Mouse (Mus musculus) ovary, postnatal 14 days (tissue): ENCODE data around the gene Rcn3.
"Not testable (repeated sequence)": the region's sequence is repeated elsewhere in the genome, so short reads cannot be mapped to it uniquely, and the experiment has no call there.

Experiments
- DNase-seq: peaks from one replicate; pipeline ENCODE4 v3.0.0; 2022; ENCODE audit warnings: low spot score

The Rcn3 gene

DNA sequence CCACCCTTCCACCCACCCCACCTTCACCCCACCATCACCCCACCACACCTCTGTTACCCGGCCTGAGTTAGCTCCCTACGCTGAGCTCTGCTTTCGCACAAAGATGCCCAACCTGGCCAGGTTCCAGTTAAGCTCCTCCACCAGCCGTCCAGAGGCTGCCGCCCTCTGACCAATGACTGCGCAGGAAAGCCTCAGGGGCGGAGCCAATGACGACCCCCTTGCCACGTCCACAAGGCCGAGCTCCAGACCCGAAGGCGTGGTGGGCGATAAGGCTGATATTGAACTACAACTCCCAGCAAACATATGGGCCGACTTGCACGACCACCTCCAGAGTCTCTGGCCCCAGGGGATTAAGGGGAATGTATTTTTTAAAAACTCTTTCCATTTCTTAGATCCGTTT is at the start of gene Rcn3:
TSS of gene Rcn3 (minus strand) at position 174 of the 400 bp plus-strand sequence.
- peak; percentile 87 for DNase-seq

DNA sequence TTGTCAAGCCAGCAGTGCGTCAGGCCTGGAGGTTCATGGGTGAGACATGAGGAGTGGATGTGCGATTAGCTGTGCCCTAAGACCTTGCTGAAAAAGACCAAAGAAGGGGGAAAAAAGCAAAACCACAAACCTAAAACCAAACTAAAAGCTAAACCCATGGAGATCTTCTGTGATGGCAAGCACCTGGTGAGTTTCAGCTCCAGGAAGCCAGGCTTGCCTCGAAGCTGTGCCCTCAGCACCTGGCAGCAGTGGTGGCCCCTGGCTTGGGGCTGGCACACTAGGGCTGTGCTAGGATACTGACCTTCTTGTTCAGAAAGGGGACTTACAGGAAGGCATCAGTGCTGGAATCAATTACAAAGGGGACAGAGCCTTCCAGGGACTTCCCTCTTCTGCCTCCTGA is 49.3 kb upstream of the Rcn3 start:
- DNase-seq: no peak

DNA sequence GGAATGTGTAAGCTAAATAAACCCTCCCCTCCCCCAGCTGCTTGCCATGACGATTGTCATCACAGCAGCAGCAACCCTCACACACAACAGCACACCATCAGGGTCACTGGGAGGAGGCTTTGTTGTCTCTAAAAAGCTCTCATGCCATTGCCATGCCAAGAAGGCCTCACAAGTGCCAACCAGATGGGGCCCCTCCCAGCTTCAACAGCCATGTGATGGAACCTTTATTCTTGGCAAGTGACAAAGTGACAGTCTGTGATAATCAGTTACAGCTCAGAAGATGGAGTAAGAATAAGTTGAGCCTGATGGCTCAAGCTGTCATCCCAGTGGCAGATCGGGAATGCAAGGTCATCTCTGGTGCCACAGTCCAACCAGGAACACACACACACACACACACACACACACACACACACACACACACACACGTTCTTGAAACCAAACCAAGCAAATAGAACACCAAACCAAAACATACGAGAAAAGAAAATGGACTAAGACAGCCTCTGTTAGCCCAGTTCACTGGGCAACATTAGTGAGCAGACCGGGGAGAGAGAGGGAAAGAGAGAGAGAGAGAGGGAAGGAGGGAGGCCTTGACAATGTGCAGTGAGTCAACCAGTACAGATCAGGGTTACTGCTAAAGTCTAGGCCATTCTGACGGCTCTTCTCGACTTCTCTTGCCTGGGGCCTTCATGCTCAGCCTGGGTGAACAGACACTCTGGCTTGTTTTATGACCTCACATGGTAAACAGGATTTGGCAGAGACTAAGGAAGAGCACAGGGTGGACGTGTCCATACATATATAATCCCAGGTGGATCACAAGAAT is 48.1 kb upstream of the Rcn3 start:
- no peak for DNase-seq

DNA sequence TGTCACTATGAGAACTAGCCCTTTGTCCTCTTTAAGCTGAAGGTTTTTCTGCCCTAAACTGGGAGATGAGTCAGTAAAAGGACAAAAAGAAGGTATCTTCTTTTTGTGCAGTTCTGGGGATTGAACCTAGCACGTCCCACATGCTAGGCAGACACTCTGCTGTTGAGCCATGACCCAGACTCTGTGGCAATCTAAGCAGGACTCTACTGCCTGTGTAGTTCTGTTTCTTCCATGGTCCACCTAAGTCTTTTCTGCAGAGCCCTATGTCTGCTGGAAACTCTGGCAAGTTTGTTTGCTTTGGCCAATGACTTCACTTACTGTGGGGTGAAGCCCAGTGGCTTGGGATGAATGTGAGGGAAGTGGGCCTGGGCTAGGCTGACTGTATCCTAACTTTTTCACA is 46.4 kb upstream of the Rcn3 start:
- no peak for DNase-seq

DNA sequence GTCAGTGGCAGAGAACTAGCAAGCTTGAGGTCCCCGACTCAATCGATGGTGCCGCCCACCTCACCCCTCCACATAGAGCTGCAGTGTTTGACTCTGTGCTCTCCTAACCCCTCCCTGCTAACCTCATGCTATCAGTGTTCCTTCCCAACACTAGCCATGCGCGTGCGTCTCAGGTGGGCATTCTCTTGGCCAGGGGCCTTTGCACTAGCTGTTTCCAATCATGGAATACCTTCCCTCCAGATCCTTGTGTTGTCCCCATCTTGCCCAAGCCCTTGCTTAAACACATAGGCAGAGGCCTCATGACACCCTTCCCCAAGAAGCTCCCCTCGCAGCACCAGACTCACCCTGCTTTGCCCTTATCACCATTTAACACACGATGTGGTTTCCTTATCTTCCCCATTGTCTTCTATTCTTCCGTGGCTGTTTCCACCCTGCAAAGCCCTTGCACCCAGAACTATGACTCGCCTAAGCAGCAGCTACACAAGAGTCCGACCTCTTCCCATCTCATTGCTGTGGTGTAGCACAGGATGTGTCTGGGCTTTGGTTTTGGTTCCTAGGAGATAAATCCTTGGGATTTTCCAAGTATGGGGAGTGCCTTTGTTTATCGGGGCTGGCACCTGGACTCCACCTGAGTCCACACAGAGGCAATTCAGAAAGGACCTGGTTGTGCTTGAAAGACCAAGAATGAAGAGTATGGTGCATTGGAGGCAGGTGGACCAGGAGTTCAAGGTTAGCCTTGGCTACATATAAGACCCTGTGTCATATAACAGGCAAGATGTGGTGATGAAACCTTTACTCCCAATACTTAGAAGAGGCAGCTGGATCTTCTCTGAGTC is 45.4 kb upstream of the Rcn3 start:
- DNase-seq: no peak

DNA sequence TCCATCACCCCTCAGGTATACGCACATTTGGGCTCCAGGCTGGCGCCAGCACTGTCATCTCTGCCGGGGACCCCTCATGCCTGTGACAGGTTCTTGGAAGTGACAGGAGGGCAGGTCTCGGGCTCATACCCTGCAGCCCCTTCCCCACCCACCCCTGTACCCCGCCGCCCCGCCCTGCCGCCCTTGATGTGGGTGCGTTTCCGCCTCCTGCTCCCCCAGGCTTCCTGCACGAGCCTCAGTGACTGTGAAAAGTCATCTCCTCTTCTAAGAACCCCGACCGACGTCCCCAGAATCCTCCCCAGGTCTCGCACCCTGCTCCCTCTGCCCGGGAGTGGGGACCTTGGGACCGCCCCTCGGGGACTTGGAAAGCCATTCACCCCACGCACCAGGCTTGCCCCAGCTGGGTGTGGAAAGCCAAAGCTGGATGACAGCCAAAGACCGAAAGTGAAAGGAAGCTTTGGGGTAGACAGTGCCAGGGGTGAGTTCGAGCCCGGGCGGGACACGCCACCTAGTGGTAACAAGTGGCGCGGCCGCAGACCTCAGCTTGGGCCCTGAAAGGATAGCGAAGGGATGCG is 44.1 kb upstream of the Rcn3 start, which contains the start of the genes Gm45713 and Flt3l:
TSS of gene Gm45713 (minus strand) at position 239 of the 575 bp plus-strand sequence.
TSS of gene Flt3l (minus strand) at position 440 of the 575 bp plus-strand sequence.
- DNase-seq: peak; percentile 94

DNA sequence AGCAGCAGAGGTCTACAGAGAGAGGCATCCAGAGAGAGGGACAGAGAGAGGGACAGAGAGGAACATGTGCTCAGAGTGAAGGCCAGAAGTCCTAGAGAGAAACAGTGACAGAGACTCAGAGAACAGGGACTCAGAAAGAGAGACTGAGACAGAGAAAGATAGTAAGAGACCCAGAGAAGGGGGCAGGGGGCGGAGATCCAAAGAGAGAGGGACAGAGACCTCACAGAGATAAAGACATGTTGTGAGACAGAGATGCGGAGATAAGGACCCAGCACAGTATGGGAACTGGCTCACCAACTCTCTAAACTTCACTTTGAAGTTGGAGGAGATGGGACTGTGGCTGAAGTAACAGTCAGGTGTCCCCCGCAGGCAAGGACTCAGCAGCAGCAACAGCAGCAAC is 43.3 kb upstream of the Rcn3 start:
- DNase-seq: no peak

DNA sequence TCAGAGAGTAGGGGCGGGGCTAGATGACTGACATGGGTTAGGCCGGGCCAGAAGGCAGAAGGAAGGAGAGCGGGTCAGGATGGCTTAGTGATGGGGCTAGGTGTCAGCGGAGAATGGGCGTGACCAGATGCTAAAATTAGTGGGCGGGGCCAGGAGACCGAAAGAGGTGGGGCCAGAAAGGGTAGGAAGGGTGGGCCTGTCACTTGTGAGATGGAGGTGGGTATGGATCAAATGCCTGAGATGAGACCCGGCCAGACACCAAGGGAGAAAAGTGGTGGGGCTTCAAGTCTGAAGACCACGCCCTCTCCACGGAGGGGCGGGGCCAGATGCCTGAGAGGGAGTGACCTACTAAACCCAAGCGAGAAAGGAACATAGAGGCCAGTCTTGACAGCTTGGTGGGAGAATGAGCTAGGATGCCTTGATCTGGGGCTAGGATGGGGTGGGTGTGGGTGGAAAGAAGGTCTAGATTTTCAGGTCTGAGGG is 42.6 kb upstream of the Rcn3 start:
- no peak for DNase-seq

DNA sequence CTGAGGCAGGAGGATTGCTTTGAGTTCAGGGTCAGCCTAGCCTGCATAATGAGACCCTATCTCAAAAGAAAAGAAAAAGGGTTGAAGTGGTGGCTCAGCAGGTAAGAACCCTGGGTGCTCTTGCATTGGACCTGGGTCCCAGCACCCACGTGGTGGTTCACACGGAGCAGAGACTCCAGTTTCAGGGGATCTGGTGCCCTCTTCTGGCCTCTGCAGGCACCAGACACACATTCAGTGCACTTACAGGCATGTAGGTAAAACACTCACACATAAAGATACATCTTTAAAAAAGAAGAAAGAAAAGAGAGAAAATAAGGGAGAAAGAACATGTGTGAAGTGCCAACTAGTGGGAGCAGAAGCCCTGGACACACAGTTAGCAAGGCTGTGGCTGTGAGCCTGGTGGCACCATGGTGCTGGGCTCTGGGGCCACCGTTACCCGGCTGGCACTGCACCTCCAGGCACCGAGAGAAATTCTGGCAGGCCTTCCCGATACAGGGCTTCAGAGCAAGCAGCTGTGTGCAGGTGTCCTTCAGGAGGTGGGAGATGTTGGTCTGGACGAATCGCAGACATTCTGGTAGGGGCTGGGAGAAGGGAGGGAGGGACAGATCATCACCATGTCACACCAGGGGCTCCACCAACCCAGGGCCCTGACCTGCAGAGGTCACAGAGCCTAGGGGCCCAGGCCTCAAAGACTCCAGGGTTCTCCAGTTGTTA is 41.6 kb upstream of the Rcn3 start:
- no peak for DNase-seq

DNA sequence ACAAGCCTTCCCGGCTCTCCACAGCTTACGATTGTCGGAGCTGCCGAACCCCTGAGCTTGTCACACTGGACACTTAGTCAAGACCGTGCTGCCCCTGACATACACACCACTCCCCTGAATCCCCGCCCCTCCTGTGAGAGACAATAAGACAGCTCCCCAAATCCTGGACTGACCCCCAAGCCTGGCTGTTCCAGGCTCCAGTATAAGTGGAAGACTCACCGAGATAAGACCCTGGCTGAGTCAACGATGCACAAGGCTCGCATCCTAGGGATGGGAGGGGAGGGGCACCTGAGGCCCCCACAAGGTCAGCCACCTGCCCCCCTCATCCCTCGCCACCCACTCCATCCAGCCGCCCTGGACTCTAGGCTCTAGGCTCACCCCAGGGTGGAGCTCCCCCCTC is 39.8 kb upstream of the Rcn3 start:
- DNase-seq: no peak

DNA sequence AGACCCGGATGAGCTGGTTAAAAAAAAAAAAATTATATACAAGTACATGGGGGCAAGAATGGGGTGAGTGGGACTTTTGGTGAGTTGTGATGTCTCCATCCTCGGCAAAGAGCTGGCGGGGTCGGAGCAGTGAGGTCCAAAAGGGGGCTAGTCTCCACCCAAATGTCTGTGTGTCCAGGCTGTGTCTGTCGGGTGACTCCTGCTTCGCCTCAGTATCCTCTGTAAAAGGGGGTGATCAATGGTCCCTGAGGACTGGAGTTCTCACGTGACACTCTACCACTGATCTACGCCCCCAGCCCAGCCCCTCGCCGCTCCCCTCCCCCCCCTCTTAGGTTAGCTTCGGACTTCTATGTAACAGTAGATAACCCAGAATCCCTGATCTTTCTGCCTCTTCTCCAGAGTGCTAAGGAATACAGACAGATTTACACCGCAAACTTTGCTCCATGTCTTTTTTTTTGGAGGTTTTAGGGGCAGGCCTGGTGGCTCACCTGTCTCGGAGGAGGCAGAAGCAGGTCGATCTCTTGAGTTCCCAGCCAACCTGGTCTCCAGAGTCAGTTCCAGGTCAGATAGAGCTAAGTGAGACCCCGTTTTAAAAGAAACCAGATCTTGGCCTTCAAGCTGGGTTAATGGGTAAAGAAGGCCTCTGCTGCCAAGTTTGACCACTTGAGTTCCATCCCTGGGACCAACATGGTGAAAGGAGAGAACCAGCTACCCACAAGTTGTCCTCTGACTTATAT is 37.9 kb upstream of the Rcn3 start:
- no peak for DNase-seq

DNA sequence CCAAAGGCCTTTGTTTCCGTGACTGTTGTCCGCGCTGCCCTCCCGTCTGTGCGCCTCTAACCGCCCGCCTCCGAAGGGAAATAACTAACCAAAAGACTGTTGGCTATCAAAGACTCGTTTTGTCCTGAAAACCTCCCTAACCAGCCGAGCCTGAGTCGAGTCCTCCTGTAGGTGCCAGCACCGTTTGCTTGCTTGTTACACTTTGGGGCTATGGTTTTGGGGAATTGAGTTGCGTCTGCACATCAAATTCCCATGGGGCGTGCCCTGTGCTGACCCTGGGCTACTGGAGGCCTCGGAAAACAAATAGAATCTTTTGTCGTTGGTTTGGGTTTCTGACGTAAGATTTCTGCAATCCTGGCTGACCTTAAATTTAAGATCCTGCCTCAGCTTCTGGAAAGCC is 37.3 kb upstream of the Rcn3 start:
- no peak for DNase-seq

DNA sequence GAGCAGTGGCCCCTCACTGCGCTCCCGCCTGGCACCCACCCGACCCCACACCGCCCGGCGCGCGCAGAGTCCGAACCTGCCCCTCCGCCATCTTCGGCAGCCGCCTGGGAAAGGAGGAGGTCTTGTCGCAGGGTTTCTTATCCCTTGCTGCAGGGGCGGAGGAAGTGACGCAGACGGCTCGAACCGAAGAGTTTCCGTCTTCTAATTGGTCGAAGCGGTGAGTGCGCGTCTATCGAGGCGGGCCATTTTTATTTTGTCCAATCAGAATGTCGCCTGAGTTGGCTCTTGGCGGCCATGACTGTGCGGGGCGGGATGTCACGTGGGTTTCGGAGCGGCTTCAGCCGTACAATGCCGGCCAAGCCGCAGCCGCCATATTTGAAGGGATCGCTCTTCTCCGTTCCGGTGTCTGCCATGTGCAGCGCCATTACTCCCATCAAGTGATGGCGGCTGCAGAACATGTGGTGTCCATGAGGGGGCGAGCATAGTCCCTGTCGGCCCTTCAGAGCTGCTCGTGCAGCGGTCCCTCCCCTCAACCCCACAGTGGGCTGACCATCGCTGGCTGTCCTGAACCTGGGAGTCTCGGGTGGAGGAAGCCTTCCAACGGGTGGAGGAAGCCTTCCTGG is 36.7 kb upstream of the Rcn3 start, which contains the start of gene Rpl13a:
TSS of gene Rpl13a (minus strand) at position 138 of the 623 bp plus-strand sequence.
- peak; percentile 96 for DNase-seq

DNA sequence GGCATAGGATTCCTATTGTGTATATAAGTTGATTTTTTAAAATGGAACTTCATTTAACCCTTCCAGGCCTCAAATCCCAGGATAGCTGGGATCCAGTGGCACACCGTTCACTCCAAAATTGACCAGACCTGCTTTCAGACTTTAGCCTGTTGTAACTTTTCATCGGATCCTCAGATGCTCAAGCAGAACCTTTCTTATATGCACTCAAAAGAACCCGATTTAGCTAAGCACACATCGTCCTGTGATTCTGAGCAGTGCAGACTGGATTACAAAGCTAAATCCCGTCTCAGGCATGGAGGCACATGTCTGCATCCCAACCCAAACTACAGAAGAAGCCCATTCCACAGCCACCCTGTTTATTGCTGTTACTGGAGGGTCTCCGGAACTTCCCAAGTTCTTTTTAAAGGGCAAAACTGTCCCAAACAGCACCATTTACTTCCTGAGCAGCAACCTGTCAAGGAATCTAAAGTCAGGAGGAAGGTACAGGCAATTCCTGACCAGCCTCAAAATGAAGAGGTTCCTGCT is 35.7 kb upstream of the Rcn3 start:
- DNase-seq: no peak

DNA sequence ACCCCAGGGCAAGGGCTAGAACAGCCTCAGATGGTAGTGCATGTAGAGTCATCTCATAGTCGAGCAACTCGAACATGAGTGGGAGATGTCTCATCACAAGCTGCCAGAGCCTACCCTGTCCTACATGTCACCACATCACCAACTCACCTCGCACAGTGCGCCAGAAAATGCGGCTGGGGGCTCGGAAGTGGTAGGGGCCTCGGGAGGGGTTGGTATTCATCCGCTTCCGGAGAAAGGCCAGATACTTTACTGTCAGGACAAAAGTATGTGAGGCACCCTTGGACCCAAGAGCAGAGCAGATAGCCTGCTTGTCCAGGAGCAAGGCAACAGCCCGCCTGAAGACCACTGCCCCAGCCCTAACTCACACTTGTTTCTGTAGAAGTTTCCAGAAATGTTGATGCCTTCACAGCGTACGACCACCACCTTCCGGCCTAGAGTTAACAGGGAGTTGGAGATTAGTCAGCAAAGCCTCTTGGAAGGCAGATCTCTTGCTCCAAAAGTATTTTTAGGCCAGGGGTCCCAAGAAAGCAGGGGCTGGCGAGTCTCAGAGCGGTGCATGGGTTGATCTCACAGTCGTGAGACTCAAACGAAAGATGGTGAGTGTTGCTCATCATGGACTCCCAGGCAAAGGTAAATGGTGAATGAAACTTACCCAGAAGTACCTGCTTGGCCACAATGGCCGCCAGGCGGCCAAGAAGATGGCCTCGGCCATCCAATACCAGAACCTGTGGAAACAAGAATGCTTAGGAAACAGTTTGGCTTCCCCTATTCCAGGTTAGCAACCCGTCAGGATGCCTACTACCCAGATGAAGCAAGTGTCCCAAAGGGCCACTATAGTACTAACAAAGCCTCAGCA is 35.1 kb upstream of the Rcn3 start:
- DNase-seq: no peak

DNA sequence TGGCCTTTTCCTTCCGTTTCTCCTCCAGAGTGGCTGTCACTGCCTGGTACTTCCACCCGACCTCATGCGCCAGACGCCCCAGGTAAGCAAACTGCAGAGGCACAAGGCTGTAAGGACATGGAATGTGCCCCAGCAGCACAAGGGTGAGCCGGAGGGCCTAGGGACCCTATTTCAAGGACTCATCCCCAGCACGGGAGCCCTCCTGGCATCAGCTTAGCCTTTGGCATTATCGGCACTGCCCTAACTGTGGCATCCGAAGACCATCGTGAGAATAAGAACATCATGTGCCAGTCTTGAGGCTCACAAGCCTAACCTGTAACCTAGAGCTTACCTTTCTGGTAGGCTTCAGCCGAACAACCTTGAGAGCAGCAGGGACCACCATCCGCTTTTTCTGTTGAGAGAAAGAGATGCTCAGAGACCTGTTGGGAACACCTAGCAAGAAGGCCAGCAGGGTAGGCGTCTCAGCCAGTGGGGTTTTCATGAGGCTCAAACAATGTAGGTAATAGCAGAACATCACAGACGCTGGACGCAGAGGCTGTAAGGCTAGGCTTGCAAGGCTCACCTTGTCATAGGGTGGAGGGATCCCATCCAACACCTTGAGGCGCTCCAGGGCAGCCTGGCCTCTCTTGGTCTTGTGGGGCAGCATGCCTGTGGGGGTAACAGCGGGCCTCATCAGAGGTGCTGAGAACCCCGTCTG is 34.3 kb upstream of the Rcn3 start:
- DNase-seq: no peak

DNA sequence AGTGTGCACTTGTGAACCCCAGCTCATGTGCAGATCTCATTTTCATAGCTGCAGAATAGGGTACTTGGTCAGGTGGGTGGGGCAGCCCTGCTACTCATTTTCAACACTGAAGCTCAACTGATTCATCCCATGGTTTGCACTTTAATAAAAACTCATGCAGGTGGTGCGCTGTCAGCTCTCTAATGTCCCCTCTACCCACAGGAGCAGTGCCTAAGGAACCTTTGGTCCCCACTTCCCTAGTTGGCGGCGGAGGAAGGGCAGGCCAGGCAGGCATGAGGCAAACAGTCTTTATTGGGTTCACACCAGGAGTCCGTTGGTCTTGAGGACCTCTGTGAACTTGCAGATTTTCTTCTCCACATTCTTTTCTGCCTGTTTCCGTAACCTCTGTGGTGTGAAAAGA is 33.6 kb upstream of the Rcn3 start:
- not testable (repeated sequence) for DNase-seq

DNA sequence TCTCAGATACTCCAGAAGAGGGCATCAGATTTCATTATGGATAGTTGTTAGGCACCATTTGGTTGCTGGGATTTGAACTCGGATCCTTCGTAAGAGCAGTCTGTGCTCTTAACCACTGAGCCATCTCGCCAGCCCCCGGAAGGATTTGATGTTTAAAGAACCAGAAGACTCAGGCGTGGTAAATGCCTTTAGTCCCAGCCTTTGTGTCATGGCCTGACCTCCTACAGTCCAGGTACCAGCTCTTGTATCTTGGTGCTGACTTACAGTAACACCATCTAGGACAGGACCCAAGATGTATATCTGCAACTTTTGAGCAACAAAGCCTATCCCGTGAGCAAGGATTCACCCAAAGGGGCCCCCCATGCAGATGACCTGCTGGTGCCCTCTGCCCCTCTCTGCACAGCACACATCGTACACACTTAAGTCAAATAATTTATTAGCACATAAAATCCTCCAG is 33.2 kb upstream of the Rcn3 start:
- DNase-seq: no peak
